ENCODE assay signal across 7 mouse cellular contexts in the genomic region with DNA sequence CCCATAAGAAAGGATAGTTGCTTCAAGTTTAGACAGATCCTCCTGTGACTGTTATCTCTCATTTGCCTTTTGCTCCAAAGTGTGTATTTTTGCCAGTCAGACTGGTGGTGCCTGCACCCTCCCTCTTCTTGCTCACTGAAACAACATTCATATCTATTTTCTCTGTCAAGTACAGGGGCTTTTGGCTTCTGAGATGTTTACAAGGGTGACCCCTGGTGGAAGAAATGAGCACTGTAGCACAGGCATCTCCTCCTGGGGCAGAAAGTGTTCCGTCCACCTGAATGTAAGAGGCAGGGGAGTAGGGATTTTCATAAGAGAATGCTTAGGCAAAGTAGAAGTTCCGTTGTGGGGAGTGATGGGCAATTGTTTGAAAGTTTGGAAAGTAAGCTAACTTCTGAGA. TPM values are rescaled to one million over a fixed set of nuclear protein-coding genes. Genes with fewer than 3 reads are reported as not detected.
A peak's percentile ranks its signal among the peaks of the same experiment; 100 is the strongest.
DNase-seq lines count a peak whose midpoint lies in the region; ATAC-seq and TF ChIP-seq lines count a peak whose summit lies in the region.

No protein-coding gene starts in this region.

- H3K4me1 ChIP-seq in G1E (ENCODE audit: insufficient read depth, low read depth, low read length) = no peaks in the 10 kb centered on the region
- no peaks in the 10 kb centered on the region for H3K4me1 ChIP-seq in embryonic facial prominence, embryonic 11.5 days (ENCODE audit: control insufficient read depth, insufficient read depth, low read length)

- peak; percentile 49; the same call in 1 of the 2 replicates for TF ChIP-seq CTCF in G1E (IDR thresholded peaks at IDR 0.05; ENCODE audit: low read depth, low read length)

- WGBS in embryonic facial prominence, embryonic 11.5 days = 33% methylated on average over 2 of the region's 2 CpGs

- no peak for ATAC-seq in G1E (ENCODE audit: extremely low read depth, insufficient number of reproducible peaks, low FRiP score, poor library complexity, severe bottlenecking)
- no peak for ATAC-seq in embryonic facial prominence, embryonic 11.5 days (replicated peaks; ENCODE audit: insufficient number of reproducible peaks, low FRiP score, low TSS enrichment, low read depth)
- ATAC-seq in megakaryocyte-erythroid progenitor cell, adult 5-6 weeks (replicated peaks; ENCODE audit: low FRiP score, low TSS enrichment, poor library complexity, severe bottlenecking) = peak; percentile 78

- no peaks in the 10 kb centered on the region for H3K9me3 ChIP-seq in G1E (replicated peaks)
- no peaks in the 10 kb centered on the region for H3K9me3 ChIP-seq in embryonic facial prominence, embryonic 11.5 days (replicated peaks; ENCODE audit: control insufficient read depth, low read length)

- no peak overlapping the region for H3K4me2 ChIP-seq in embryonic facial prominence, embryonic 11.5 days (ENCODE audit: low read depth, low read length)

- no peak overlapping the region for H3K27ac ChIP-seq in embryonic facial prominence, embryonic 11.5 days (replicated peaks; ENCODE audit: low read depth, low read length)

- intact Hi-C loops in heart, postnatal 25 days (cut with DNase I) = loop anchor here (1.0 to 2.0 kb wide), 3 partner anchors 87 to 214 kb away; no protein-coding TSS in a partner anchor

- DNase-seq in G1E (ENCODE audit: low spot score) = peak; percentile 15
- DNase-seq in adrenal gland, postnatal 36 days = peak; percentile 74 to 86
- peak; percentile 87 for DNase-seq in embryonic facial prominence, embryonic 11.5 days (ENCODE audit: low spot score)
- peak; percentile 15 for DNase-seq in heart, postnatal 25 days (ENCODE audit: low spot score)
- peak; percentile 57 to 80 for DNase-seq in layer of hippocampus, postnatal 36 days
- peak; percentile 26 to 53 for DNase-seq in spleen, postnatal 14 days (ENCODE audit: low spot score in 2 of 2)

- H3K27me3 ChIP-seq in G1E (ENCODE audit: insufficient read depth, low read length) = no peaks in the 10 kb centered on the region
- H3K27me3 ChIP-seq in embryonic facial prominence, embryonic 11.5 days (ENCODE audit: control insufficient read depth, insufficient read depth, low read length) = no peaks in the 10 kb centered on the region

- H3K36me3 ChIP-seq in G1E (replicated peaks) = no peaks in the 10 kb centered on the region
- H3K36me3 ChIP-seq in embryonic facial prominence, embryonic 11.5 days (replicated peaks; ENCODE audit: control insufficient read depth, insufficient read depth, low read depth, low read length) = no peaks in the 10 kb centered on the region

- no peak overlapping the region for H3K4me3 ChIP-seq in G1E (ENCODE audit: low read depth, low read length)
- no peak overlapping the region for H3K4me3 ChIP-seq in embryonic facial prominence, embryonic 11.5 days (ENCODE audit: low read depth, low read length)

- no peak overlapping the region for H3K9ac ChIP-seq in embryonic facial prominence, embryonic 11.5 days (replicated peaks; ENCODE audit: low read length)

RNA-seq across cellular contexts. Expression of a gene that starts 35.5 kb away (rescaled TPM):
- total RNA-seq in G1E (2014; fragmentation: Nextera tagmentation) = 5.6 and 6.5 TPM in 2 replicates
- total RNA-seq in G1E (2017) = 2.0 and 2.7 TPM in 2 replicates
- polyA plus RNA-seq in G1E (2012) = 1.7 and 2.0 TPM in 2 replicates
- total RNA-seq in adrenal gland, postnatal 36 days (2021) = 10 to 100 TPM in 1 of 2 experiments, 1 to 10 TPM in 1; 8.2 to 11.1 TPM
- polyA plus RNA-seq in embryonic facial prominence, embryonic 11.5 days (2014; fragmentation: Nextera tagmentation; extraction: Ambion mirVana) = 6.7 and 6.9 TPM in 2 replicates
- 10 to 100 TPM in 1 of 2 experiments, 1 to 10 TPM in 1; 10.0 TPM for total RNA-seq in heart, postnatal 25 days (2021)
- total RNA-seq in layer of hippocampus, postnatal 36 days (2021) = 1 to 10 TPM; 6.4 to 6.6 TPM
- total RNA-seq in megakaryocyte-erythroid progenitor cell, adult 5-6 weeks (2014; fragmentation: Nextera tagmentation) = 7.6 and 14.2 TPM in 2 replicates
- 6.5 and 9.5 TPM in 2 replicates for total RNA-seq in megakaryocyte-erythroid progenitor cell, adult 5-6 weeks (2017)

RNA-seq across cellular contexts. Expression of a gene that starts 44.2 kb away (rescaled TPM):
- total RNA-seq in G1E (2014; fragmentation: Nextera tagmentation) = not detected in 2 replicates
- 0.06 and 0.11 TPM in 2 replicates for total RNA-seq in G1E (2017)
- polyA plus RNA-seq in G1E (2012) = not detected in 2 replicates
- total RNA-seq in adrenal gland, postnatal 36 days (2021) = not detected
- 19.8 and 20.9 TPM in 2 replicates for polyA plus RNA-seq in embryonic facial prominence, embryonic 11.5 days (2014; fragmentation: Nextera tagmentation; extraction: Ambion mirVana)
- total RNA-seq in heart, postnatal 25 days (2021) = under 1 TPM; 0.06 to 0.08 TPM
- under 1 TPM; 0.20 to 0.48 TPM for total RNA-seq in layer of hippocampus, postnatal 36 days (2021)
- not detected in 2 replicates for total RNA-seq in megakaryocyte-erythroid progenitor cell, adult 5-6 weeks (2014; fragmentation: Nextera tagmentation)
- 0.61 TPM in 1 of 2 replicates, not detected in the other for total RNA-seq in megakaryocyte-erythroid progenitor cell, adult 5-6 weeks (2017)

Comparison
In these comparisons a context has a peak if more than half of its experiments do, and no peak if none do; other contexts are left out.
1. DNase-seq: peak in every context shown above with its lines; median percentile 87 in embryonic facial prominence, embryonic 11.5 days; 80 in adrenal gland, postnatal 36 days; 68 in layer of hippocampus, postnatal 36 days; 40 in spleen, postnatal 14 days; 15 in G1E; 15 in heart, postnatal 25 days.